Mouse (Mus musculus) thymus, postnatal 36 days (tissue): Measurements from ENCODE around the gene Apol9a.
"Not testable (repeated sequence)": the region's sequence is repeated elsewhere in the genome, so short reads cannot be mapped to it uniquely, and the experiment has no call there.

Source experiments
- DNase-seq, 2 experiments: peaks; one replicate each; pipeline ENCODE4 v3.0.0; 2022; ENCODE audit warnings: mixed read lengths in 2 of 2

The Apol9a gene

GRCm38 (mm10) chr15:77411035-77411434 lies at the start of gene Apol9a:
Apol9a (minus strand) TSS chr15:77411135.
- not testable (repeated sequence) for DNase-seq

DNA sequence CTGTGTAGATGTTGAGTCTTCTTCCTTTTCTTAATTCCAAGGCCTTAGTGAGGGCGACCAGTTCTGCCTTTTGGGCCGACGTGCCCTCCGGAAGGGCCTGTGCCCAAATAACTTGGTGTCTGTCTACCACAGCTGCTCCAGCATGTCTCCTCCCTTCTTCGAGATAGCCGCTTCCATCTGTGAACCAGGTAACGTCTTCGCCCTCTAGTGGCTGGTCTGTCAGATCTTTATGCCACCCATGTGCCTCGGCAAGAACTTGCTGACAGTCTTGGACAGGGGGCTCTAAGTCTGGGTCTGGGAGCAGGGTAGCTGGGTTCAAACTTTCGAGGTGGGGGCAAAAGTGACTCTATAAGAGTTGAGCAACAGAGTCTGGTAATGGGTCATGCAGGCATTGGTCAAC lies 39.0 kb upstream of the Apol9a start:
- DNase-seq: peak; percentile 13 to 28

DNA sequence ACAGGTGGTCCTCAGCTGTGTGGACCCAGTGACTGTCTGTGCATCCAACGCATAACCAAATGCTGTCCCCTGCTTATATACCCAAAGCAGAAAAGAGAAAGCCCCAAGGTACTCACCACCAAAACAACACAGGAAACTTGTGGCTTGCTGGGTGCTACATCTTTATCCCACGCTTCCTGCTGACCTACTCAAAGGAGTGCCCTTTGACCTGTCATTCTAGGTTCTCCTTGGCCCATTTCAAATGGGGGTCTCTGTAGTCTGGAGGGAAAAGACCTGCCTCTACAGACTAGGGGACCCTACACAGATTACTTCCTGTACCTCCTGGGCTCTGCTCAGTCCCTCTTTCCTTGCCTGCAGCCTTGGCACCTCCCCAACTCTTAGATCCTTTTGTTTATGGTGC lies 36.5 kb upstream of the Apol9a start, which contains the start of gene Apol7b:
Gene Apol7b (minus strand): TSS at position 101 of the 400 bp plus-strand sequence.
- DNase-seq: not testable (repeated sequence)

DNA sequence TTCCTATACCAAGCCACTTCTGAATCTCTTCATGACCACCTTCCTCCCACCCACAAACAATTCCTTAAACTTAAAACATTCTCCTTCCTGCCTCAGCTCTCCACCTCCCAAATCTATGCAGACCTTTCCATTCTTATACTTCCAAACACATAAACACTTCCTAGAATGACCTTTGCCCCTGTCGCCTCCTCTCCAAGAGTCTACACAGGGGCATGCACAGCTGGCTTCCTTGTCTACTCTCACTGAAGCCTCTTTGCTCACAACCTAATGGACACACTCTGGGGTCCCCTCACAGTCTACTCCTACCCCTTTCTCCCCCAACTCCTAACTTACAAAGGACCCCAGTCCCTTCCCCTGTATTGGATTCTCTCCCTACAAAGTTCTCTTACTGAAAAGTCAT lies 34.7 kb upstream of the Apol9a start:
- DNase-seq: not testable (repeated sequence)

- not testable (repeated sequence) for DNase-seq
Measured at GRCm38 (mm10) chr15:77444746-77445145, 33.8 kb upstream of the Apol9a start.

DNA sequence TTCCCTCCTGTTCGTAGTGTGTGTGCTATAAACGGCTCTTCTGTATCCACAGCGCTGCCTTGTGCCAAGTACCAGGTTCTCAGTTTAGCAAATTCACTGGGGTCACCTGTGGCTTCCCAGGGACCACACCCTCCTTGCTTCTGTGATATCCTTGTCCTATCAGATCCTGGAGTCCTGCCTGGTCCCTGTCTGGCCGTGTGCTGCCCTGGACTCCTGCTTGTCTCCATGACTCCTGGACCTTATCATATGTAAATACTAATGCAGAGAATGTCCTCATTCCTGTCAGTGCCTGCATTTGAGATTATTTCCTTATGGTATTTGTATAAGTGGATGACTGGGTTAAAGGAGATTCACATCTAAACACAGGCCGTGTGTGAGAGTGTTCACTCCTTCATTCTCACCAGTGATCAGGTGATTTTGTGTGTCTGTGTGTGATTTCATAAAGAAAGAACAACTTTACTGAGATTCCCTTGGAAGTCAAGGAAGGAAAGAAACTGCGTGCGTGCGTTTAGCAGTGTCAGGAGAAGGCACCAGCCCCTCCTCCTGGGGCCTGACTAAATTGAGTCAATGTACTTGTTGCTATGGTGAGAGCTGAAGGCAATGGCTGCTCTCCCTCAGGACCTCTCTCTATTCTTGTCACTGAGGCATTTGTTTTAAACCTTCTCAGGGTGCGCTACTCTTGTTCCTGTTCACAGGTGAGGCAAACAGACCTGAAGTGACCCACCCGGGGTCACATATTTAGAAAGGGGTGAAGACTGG lies 17.9 kb upstream of the Apol9a start:
- DNase-seq: not testable (repeated sequence)

GRCm38 (mm10) chr15:77422925-77423324 lies 12.0 kb upstream of the Apol9a start:
- DNase-seq: not testable (repeated sequence)

DNA sequence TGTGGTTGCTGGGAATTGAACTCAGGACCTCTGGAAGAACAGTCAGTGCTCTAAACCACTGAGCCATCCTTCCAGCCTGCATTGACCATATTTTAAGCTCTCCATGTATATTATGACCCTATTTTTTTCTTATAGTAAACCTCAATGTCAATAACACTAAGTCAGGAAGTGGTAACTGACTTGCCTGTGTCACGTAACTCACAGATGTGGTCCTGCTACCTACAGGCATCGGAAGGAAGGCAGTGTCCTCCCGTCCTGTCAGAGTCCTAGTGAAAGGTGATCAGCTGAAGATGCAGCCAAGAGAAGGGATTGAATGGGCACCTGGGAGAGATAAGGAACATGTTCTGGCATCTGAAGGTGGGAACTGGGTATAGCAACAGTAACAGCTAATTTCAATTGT lies 8.7 kb upstream of the Apol9a start:
- not testable (repeated sequence) for DNase-seq

- not testable (repeated sequence) for DNase-seq
Measured at GRCm38 (mm10) chr15:77416655-77417333, 5.9 kb upstream of the Apol9a start.

DNA sequence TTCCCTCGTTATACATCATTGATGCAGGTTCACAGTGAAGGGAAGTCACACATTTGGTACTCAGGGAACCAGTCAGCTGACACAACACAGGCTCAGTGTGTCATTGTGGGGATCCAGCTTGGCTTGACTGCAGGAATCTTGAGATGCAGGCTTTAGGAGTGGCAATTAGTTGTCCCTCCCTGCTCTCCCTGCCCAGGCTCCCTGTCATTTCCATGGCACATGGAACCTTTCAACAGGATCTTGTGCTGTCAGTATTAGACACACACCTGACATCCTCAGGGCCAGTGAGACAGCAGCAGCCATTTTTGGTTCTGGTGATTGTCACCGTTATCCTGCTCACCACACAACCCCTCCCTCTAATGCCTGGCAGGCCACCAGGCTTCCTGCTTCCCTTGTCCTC lies 4.7 kb upstream of the Apol9a start:
- DNase-seq: not testable (repeated sequence)

DNA sequence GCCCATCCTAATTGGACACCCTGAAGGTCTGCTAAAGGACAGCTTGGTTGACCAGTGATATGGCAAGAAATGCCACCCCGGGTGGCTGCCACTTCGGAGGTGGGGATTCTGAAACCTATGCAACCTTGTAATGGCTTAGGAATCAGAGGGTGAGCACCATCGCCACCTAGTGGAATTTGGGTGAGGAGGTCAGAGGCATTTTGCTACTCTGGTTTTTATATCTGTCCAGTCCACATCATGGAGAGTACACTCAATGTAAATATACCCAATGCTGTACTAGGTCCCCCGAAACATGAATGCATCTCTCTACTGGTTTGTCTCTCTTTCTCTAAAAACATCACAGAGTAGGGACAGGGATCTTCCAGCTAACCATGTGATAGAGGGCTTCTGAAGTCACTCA lies 1.8 kb upstream of the Apol9a start:
- DNase-seq: not testable (repeated sequence)

DNA sequence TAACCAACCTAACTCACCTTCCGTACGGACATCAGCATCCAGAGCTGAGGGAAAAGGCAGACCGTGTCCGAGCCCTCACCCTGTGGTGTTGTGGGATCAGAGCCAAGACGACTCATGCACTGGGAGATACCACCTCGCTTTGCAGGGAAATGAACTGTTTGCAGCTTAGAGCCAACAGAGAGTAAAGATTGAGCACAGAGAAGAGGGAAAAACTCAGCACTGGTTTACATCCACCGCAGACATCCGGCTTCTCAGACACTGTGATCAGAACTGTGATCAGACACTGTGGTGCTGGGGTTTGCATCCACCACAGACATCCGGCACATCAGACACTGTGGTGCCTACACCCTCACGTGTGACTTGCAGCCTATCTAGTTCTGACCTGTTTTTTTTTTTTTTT lies 4.6 kb downstream of the Apol9a start:
- peak; percentile 65 to 76 for DNase-seq

- DNase-seq: not testable (repeated sequence)
Measured at GRCm38 (mm10) chr15:77399027-77399426, 11.9 kb downstream of the Apol9a start, which contains the start of gene Apol7a. Apol7a (minus strand) TSS chr15:77399110.

DNA sequence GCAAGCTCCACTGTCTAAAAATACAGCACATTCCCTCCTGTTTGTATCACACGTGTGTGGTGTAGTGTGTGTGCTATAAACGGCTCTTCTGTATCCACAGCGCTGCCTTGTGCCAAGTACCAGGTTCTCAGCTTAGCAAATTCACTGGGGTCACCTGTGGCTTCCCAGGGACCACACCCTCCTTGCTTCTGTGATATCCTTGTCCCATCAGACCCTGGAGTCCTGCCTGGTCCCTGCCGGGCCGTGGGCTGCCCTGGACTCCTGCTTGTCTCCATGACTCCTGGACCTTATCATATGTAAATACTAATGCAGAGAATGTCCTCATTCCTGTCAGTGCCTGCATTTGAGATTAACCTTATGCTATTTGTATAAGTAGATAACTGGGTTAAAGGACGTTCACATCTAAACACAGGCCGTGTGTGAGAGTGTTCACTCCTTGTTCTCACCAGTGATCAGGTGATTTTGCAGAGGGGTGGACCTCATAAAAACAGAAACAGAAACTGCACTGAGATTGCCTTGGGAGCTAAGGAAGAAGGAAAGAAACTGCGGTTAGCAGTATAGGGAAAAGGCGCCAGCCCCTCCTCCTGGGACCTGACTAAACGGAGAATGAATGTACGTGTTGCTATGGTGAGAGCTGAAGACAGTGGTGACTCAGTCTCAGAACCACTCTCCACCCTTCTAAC lies 13.3 kb downstream of the Apol9a start:
- DNase-seq: not testable (repeated sequence)

- not testable (repeated sequence) for DNase-seq
Measured at GRCm38 (mm10) chr15:77393832-77394231, 17.1 kb downstream of the Apol9a start.

DNA sequence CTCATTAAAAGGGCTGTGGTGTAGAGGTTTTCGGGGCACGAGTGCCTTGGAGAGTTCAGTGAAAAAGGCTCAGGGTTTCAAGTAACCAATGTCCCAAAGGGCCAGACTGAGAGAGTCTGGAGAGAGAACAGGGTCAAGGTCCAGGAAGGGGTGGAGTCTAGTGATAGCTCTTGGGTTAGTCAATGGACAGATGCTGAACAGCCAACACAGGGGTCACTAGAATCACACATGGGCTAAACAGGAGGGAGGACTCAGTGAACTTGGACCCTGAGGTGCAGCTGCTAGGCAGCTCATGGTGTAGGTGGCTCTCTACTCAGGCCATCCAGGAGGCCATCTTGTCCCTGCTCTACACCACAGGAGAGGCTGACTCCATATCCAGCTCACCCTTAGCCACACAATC lies 23.5 kb downstream of the Apol9a start:
- DNase-seq: no peak

- no peak for DNase-seq
Measured at GRCm38 (mm10) chr15:77384340-77385030, 26.4 kb downstream of the Apol9a start.

DNA sequence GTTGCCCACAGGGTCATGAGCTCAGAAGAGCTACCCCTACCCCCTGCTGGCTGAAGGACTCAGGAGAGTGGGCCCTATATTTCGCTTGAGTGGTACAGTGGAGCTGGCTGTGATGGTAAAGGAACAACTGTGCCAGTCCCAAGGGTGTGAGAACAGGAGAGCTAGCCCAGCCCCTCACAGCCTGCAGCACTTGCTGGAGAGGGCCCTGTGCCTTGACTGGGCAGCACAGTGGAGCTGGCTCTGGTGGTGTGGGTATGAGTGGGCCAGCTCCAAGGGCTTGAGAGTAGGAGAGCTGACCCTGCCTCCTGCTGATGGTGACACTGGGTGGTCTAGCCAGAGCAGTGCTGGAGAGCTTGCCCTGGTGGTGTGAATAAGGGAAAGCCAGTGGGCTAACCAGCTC lies 28.1 kb downstream of the Apol9a start:
- no peak for DNase-seq

DNA sequence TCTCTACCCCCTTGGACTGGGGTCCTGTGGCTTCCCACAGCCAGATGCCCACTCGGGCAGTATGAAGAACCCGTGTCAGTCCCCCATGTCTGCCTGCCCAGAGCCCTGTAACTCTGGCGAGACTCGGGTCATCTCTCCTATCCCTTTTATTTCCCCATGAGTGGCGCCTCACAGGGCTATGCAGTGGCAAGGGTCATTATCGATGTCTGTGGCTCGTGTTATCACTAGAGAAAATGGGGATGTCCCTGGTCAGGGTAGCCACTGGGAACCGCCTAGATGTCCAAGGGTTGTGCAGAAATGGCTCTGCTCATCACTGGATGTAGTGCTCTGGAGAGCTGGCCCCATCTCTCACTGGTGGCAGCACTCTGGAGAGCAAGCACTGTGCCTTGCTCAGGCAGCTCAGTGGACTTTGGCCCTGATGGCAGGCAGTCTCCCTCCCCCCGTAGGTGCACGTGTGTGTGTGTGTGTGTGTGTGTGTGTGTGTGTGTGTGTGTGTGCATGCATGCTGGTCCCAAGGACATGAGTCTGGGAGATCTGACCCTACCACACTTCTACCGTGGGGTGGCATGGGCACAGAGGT lies 28.6 kb downstream of the Apol9a start:
- no peak for DNase-seq

- DNase-seq: no peak
Measured at GRCm38 (mm10) chr15:77381481-77381880, 29.5 kb downstream of the Apol9a start.

- no peak for DNase-seq
Measured at GRCm38 (mm10) chr15:77379921-77380320, 31.0 kb downstream of the Apol9a start.

GRCm38 (mm10) chr15:77377419-77377818 lies 33.5 kb downstream of the Apol9a start:
- DNase-seq: no peak
